Mouse (Mus musculus): Measurements from ENCODE around the gene Klhl9.
"Not testable (repeated sequence)": the region's sequence is repeated elsewhere in the genome, so short reads cannot be mapped to it uniquely, and the experiment has no call there.

DNA sequence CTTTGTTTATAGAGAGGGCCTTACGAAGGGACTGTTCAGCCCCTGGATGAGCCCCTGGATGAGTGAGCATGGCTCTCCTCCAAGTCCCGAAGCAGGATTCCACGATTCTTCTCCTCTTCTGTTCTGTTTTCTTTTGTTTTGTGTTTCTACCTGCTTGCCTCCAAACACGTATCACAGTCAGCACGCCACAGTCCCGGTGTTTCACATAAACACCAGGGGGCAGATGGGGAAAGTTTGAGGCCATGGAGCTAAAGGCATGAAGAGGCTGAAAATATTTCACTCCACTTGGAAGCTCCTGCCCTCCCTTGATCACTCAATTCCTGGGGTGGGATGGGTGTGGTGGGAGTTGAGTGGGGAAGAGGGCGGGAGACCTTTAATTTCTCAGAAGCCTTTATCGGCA, 39.5 kb upstream of the Klhl9 start:
- TF ChIP-seq CTCF (IDR thresholded peaks at IDR 0.05; ENCODE audit: extremely low read depth, insufficient read depth, insufficient read length, insufficient replicate concordance); POLR2A (IDR thresholded peaks at IDR 0.05; ENCODE audit: low read depth, low read length): not testable (repeated sequence)
